Mouse (Mus musculus) thymus, postnatal 25 days (tissue): ENCODE measurements around the gene Serinc4.

Experiments
- DNase-seq: peaks from one replicate; pipeline ENCODE4 v3.0.0; 2022

Gene Serinc4

GRCm38 (mm10) chr2:121446506-121446905 is 10.1 kb downstream of the Serinc4 start:
- no peak for DNase-seq

- DNase-seq = no peak
Observed at GRCm38 (mm10) chr2:121445117-121445516, 11.5 kb downstream of the Serinc4 start.

GRCm38 (mm10) chr2:121444178-121444577 is 12.4 kb downstream of the Serinc4 start, which contains the start of gene Ell3:
Ell3 (minus strand) TSS chr2:121444278.
- DNase-seq = no peak

- no peak for DNase-seq
Observed at GRCm38 (mm10) chr2:121443068-121443349, 13.6 kb downstream of the Serinc4 start.

GRCm38 (mm10) chr2:121442259-121443067 is 14.1 kb downstream of the Serinc4 start:
- peak; percentile 55 for DNase-seq

GRCm38 (mm10) chr2:121441800-121442199 is 14.8 kb downstream of the Serinc4 start:
- DNase-seq = no peak

- DNase-seq = no peak
Observed at GRCm38 (mm10) chr2:121440834-121441605, 15.6 kb downstream of the Serinc4 start.

GRCm38 (mm10) chr2:121439746-121440145 is 16.8 kb downstream of the Serinc4 start:
- DNase-seq = no peak

- no peak for DNase-seq
Observed at GRCm38 (mm10) chr2:121434854-121435253, 21.7 kb downstream of the Serinc4 start.

GRCm38 (mm10) chr2:121425890-121426289 is 30.7 kb downstream of the Serinc4 start:
- DNase-seq = no peak

- no peak for DNase-seq
Observed at GRCm38 (mm10) chr2:121423166-121423565, 33.4 kb downstream of the Serinc4 start.

GRCm38 (mm10) chr2:121418476-121418875 is 38.1 kb downstream of the Serinc4 start:
- DNase-seq = no peak

GRCm38 (mm10) chr2:121416356-121416755 is 40.2 kb downstream of the Serinc4 start:
- no peak for DNase-seq

- DNase-seq = no peak
Observed at GRCm38 (mm10) chr2:121415591-121415990, 41.0 kb downstream of the Serinc4 start.

- DNase-seq = no peak
Observed at GRCm38 (mm10) chr2:121415103-121415502, 41.5 kb downstream of the Serinc4 start.

- peak; percentile 59 for DNase-seq
Observed at GRCm38 (mm10) chr2:121414139-121414685, 42.4 kb downstream of the Serinc4 start.

- DNase-seq = peak; percentile 96
Observed at GRCm38 (mm10) chr2:121413387-121414042, 43.1 kb downstream of the Serinc4 start, which contains the start of the genes Pdia3 and Catsper2. Pdia3 (plus strand) TSS chr2:121413775. Catsper2 (minus strand) TSS chr2:121413792.

- no peak for DNase-seq
Observed at GRCm38 (mm10) chr2:121412843-121413386, 43.7 kb downstream of the Serinc4 start.

GRCm38 (mm10) chr2:121408160-121408559 is 48.4 kb downstream of the Serinc4 start:
- DNase-seq = peak; percentile 69

- no peak for DNase-seq
Observed at GRCm38 (mm10) chr2:121403296-121403695, 53.3 kb downstream of the Serinc4 start.

GRCm38 (mm10) chr2:121396624-121397023 is 60.0 kb downstream of the Serinc4 start:
- peak; percentile 78 for DNase-seq
